Mouse (Mus musculus) spleen, adult 2 months (tissue): ENCODE results near the gene Rab31.

ENCODE experiments used
- CTCF ChIP-seq: fragments of 200-500 bp; IDR thresholded peaks from 2 replicates; pipeline ENCODE4 v1.5.1; 2011; ENCODE audit warnings: mild to moderate bottlenecking, inconsistent platforms; ENCODE audit not compliant: insufficient read depth, insufficient read length, insufficient replicate concordance; ENCODE audit errors: extremely low read depth
- POLR2A ChIP-seq: fragments of 200-500 bp; IDR thresholded peaks from 2 replicates; pipeline ENCODE4 v1.6.1; 2011; ENCODE audit warnings: low read depth, low read length, inconsistent platforms

GRCm38 (mm10) chr17:65788542-65789291, 16.2 kb upstream of the Rab31 start:
- TF ChIP-seq CTCF (no peak), POLR2A (no peak)
